Mouse (Mus musculus): ENCODE measurements around the gene Cacfd1. TPM values are rescaled to one million over a fixed set of nuclear protein-coding genes. Genes with fewer than 3 reads are reported as not detected.

The Cacfd1 gene
- 124 and 130 TPM in 2 replicates for polyA plus RNA-seq (2016; fragmentation: Nextera tagmentation; extraction: Ambion mirVana)

- WGBS, result 1% methylated on average over 43 of the region's 43 CpGs
- H3K9me3 ChIP-seq, result no peaks in the 10 kb centered on the region
- peak within 1 kb of the TSS; percentile 88 for H3K9ac ChIP-seq
- peaks cover 16% of the 10 kb centered on the region for H3K36me3 ChIP-seq
- ATAC-seq (ENCODE audit: low FRiP score, low read depth), result peak; percentile 95
- H3K27me3 ChIP-seq (replicated peaks), result no peaks in the 10 kb centered on the region
- peak within 1 kb of the TSS; percentile 72 for H3K27ac ChIP-seq
- peak within 1 kb of the TSS; percentile 76 for H3K4me3 ChIP-seq
- H3K4me1 ChIP-seq, result peaks cover 24% of the 10 kb centered on the region
- peak within 1 kb of the TSS; percentile 86 for H3K4me2 ChIP-seq (replicated peaks)
These were observed at the start of gene Cacfd1 for GRCm38 (mm10) chr2:27009714-27010244. TSS of gene Cacfd1 (plus strand) at chr2:27009926.

DNA sequence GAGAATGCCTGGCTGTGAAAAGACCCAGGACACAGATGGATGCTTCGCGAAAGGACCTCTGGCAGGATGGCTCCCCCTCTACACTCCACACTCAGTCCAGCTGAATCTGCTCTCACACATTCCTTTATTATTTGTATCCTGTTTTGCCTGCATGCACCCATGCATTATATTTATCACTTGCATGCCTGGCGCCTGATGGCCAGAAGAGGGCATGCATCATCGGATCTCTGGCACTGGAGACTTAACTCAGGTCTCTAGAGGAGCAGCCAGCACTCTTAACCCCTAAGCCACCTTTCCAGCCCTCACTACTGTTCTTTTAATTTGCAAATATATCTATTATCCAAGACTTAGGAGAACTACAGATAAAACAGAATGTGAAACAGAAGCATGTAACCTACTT, 49.0 kb upstream of the Cacfd1 start:
- H3K36me3 ChIP-seq, result peaks cover 54% of the 10 kb centered on the region
- 81% methylated on average over 4 of the region's 4 CpGs for WGBS

DNA sequence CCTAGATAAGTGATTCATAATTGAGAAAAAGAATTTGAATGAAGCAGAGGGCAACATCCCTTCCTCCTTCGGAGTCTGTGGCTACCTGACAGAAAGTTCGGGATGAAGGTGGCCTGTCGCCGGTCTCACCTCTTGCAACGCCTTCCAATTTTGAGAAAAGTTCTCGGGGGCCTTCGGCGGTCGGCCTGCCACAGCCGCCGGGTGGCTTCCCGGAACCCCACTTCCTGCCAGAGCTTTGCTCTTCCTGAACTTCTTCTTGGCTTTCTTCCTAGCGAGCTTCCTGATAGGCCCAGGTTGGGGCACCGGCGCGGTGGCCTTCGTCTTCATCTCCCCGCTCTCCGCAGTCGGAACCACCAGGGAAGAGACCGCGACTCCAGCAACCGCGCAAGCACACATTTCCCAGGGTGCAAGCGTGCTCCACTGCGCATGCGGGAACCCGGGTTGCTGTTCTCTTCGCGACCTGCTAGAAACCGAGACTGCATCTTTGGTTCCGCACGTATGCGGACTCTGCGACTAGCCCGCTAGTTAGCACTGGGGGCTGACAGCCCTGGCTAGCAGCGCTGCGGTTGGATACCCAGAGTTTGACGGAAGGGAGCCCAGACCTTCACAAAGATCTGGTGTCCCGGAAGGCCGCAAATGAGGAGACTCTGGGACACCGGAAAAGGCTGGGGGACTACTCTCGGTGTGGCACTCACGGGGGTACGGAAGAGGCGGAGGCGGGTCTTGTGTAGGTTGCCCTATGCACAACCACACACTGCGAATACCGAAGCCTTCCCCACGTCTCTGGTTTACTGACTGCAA, 45.6 kb upstream of the Cacfd1 start, which contains the start of gene Rexo4:
Gene Rexo4, minus strand, starts transcription at position 464 of the 801 bp plus-strand sequence.
- Histone ChIP-seq H3K9me3 (no peaks in the 10 kb centered on the region), H3K4me1 (peaks cover 23% of the 10 kb centered on the region), H3K36me3 (peaks cover 23% of the 10 kb centered on the region), H3K27ac (peak within 1 kb of the TSS; percentile 93), H3K4me3 (peak within 1 kb of the TSS; percentile 70), H3K27me3 (replicated peaks) (no peaks in the 10 kb centered on the region), H3K9ac (peak within 1 kb of the TSS; percentile 80), H3K4me2 (replicated peaks) (peak within 1 kb of the TSS; percentile 81)
- peak; percentile 96 for ATAC-seq (ENCODE audit: low FRiP score, low read depth)
- WGBS, result under 1% methylated on average over 50 of the region's 50 CpGs

More for the DNA sequence above, 49.0 kb upstream of the Cacfd1 start:
- no peak overlapping the region for H3K4me2 ChIP-seq (replicated peaks)
- no peak overlapping the region for H3K27ac ChIP-seq
- H3K9ac ChIP-seq, result no peak overlapping the region
- no peak for ATAC-seq (ENCODE audit: low FRiP score, low read depth)
- H3K9me3 ChIP-seq, result no peaks in the 10 kb centered on the region
- H3K4me1 ChIP-seq, result peaks cover 23% of the 10 kb centered on the region
- H3K4me3 ChIP-seq, result no peak overlapping the region
- H3K27me3 ChIP-seq (replicated peaks), result no peaks in the 10 kb centered on the region

GRCm38 (mm10) chr2:26964724-26965370, 44.9 kb upstream of the Cacfd1 start:
- Histone ChIP-seq H3K36me3 (peaks cover 20% of the 10 kb centered on the region), H3K4me1 (peaks cover 23% of the 10 kb centered on the region), H3K4me3 (peak overlapping the region; percentile 70), H3K9me3 (no peaks in the 10 kb centered on the region), H3K9ac (peak overlapping the region; percentile 80), H3K27ac (peak overlapping the region; percentile 93; the same call in 1 of the 2 replicates), H3K27me3 (replicated peaks) (no peaks in the 10 kb centered on the region), H3K4me2 (replicated peaks) (peak overlapping the region; percentile 81)
- 0 out of 2 replicates have a peak, but pooled peaks have one; percentile 3 for ATAC-seq (ENCODE audit: low FRiP score, low read depth)
- WGBS, result 15% methylated on average over 14 of the region's 14 CpGs

- no peak for ATAC-seq (ENCODE audit: low FRiP score, low read depth)
- H3K36me3 ChIP-seq, result peaks cover under 1% of the 10 kb centered on the region; the same call in 1 of the 2 replicates
- WGBS, result 89% methylated on average over 2 of the region's 2 CpGs
- H3K4me2 ChIP-seq (replicated peaks), result no peak overlapping the region
- H3K27ac ChIP-seq, result no peak overlapping the region
- no peak overlapping the region for H3K4me3 ChIP-seq
- peaks cover 15% of the 10 kb centered on the region for H3K4me1 ChIP-seq
- H3K9ac ChIP-seq, result no peak overlapping the region
- no peaks in the 10 kb centered on the region for H3K9me3 ChIP-seq
- H3K27me3 ChIP-seq (replicated peaks), result no peaks in the 10 kb centered on the region
These were observed 42.5 kb upstream of the Cacfd1 start for GRCm38 (mm10) chr2:26967262-26967661.

DNA sequence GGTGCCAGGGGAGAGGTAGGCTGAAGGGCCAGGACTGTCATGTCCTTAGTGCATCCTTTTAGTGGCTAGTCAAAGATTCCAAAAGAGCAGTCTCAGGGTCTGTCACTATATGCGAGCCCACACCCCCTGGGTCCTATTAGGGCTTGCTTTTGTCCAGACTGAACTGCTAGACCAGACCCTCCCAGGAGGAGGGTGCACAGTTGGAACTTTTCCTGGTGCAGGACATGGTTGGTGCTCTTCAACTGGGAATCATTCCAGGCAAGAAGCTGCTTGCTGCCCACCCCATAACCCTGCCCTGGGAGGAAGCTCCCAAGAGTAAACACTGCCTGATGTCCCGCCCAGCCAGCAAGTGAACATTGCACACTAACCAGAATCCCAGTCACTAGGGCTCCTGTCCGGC, 36.6 kb upstream of the Cacfd1 start, which contains the start of gene Adamts13:
Gene Adamts13, plus strand, starts transcription at position 301 of the 400 bp plus-strand sequence.
- WGBS, result 70% methylated on average over 3 of the region's 3 CpGs
- Histone ChIP-seq H3K9me3 (no peaks in the 10 kb centered on the region), H3K27me3 (replicated peaks) (no peaks in the 10 kb centered on the region), H3K4me1 (no peaks in the 10 kb centered on the region), H3K27ac (no peak within 1 kb of the TSS), H3K9ac (no peak within 1 kb of the TSS), H3K4me2 (replicated peaks) (no peak within 1 kb of the TSS), H3K36me3 (no peaks in the 10 kb centered on the region), H3K4me3 (no peak within 1 kb of the TSS)
- ATAC-seq (ENCODE audit: low FRiP score, low read depth), result no peak

DNA sequence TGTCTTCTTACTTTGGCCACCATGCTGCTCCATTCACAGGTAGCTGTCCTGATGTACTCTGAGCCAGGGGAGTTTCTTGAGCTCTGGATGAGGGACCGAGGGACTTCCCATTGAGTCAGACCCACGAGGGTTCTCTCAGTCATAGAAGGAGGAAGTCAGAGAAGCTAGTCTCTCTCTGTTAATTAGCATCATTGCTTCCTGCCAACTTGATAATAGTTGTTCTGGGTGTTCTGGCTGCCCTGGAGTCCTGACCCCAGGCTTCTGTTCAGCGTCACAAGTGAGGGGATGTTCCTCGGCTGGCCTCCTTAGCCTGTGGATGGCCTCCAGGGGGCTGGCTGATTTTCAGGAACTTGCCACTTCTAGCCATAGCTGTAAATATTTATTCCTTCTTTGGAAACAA, 35.8 kb upstream of the Cacfd1 start:
- no peak for ATAC-seq (ENCODE audit: low FRiP score, low read depth)
- Histone ChIP-seq H3K36me3 (no peaks in the 10 kb centered on the region), H3K27me3 (replicated peaks) (no peaks in the 10 kb centered on the region), H3K9ac (no peak overlapping the region), H3K4me1 (no peaks in the 10 kb centered on the region), H3K9me3 (no peaks in the 10 kb centered on the region), H3K4me3 (no peak overlapping the region), H3K4me2 (replicated peaks) (no peak overlapping the region), H3K27ac (no peak overlapping the region)
- 67% methylated on average over 4 of the region's 4 CpGs for WGBS

- WGBS, result 85% methylated on average over 1 of the region's 1 CpGs
- H3K9me3 ChIP-seq, result no peaks in the 10 kb centered on the region
- no peaks in the 10 kb centered on the region for H3K4me1 ChIP-seq
- no peaks in the 10 kb centered on the region for H3K36me3 ChIP-seq
- H3K9ac ChIP-seq, result no peak overlapping the region
- no peak overlapping the region for H3K4me3 ChIP-seq
- H3K4me2 ChIP-seq (replicated peaks), result no peak overlapping the region
- ATAC-seq (ENCODE audit: low FRiP score, low read depth), result no peak
- no peak overlapping the region for H3K27ac ChIP-seq
- no peaks in the 10 kb centered on the region; the same call in 1 of the 2 replicates for H3K27me3 ChIP-seq (replicated peaks)
These were observed 29.4 kb upstream of the Cacfd1 start for GRCm38 (mm10) chr2:26980361-26980760.

DNA sequence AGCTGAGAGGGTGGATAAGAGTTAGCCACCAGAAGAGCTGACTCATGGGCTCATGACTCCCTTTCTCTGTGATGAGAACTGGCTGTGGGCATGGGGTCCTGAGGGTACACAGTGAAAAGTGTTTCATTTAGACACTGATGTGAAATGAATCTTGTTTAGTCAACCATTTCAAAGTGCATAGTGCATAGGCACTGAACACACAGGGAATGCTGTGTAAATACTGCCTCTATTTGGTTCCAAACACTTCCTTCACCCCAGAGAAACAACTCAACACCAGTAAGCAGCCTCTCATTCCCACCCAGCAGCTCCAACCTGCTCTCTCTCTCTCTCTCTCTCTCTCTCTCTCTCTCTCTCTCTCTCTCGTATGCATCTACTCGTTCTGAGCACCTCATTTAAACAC, 25.5 kb upstream of the Cacfd1 start:
- Histone ChIP-seq H3K9me3 (no peaks in the 10 kb centered on the region), H3K27ac (no peak overlapping the region), H3K27me3 (replicated peaks) (no peaks in the 10 kb centered on the region; the same call in 1 of the 2 replicates), H3K4me1 (no peaks in the 10 kb centered on the region), H3K4me2 (replicated peaks) (no peak overlapping the region), H3K36me3 (no peaks in the 10 kb centered on the region), H3K9ac (no peak overlapping the region), H3K4me3 (no peak overlapping the region)
- no peak for ATAC-seq (ENCODE audit: low FRiP score, low read depth)
- 72% methylated on average over 2 of the region's 2 CpGs for WGBS

DNA sequence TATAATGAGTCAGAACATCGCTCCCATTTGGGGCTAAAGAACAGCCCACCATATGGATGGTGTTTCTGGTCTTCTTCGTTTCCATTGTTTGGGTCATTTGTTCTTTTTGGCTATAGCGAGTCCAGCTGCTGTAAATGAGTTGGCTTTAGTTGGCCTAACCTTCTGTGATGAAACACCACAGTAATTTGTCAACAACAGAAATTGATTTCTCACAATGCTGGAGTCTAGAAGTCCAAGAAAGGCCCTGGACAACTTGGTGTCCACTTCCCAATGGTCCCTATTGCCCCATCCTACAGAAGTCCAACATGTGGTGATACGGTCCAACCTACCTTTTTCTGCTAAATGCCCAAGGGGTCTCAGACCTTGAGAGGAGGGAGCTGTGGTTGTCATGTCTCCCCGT, 25.1 kb upstream of the Cacfd1 start:
- no peaks in the 10 kb centered on the region; the same call in 1 of the 2 replicates for H3K27me3 ChIP-seq (replicated peaks)
- no peak overlapping the region for H3K9ac ChIP-seq
- no peaks in the 10 kb centered on the region for H3K4me1 ChIP-seq
- no peaks in the 10 kb centered on the region for H3K36me3 ChIP-seq
- WGBS, result 90% methylated on average over 5 of the region's 5 CpGs
- H3K4me3 ChIP-seq, result no peak overlapping the region
- H3K9me3 ChIP-seq, result no peaks in the 10 kb centered on the region
- no peak overlapping the region for H3K27ac ChIP-seq
- no peak overlapping the region for H3K4me2 ChIP-seq (replicated peaks)
- no peak for ATAC-seq (ENCODE audit: low FRiP score, low read depth)

DNA sequence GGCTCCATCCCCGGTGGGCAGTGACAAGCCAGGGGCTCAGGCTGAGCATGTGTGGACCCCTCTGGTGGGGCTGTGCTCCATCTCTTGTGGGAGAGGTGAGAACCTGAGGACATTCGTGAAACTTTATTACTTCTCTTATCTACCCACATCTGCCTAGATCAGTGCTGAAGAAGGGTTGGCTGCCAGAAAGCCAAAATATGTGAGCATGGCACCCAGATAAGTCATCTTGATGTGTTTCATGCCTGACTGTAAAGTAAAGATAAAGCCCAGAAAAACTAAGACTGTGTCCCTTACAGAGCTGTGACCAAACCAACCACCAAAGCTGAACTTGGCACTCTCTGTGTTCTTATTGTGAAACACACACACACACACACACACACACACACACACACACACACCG, 15.8 kb upstream of the Cacfd1 start:
- 83% methylated on average over 3 of the region's 3 CpGs for WGBS
- H3K27me3 ChIP-seq (replicated peaks), result no peaks in the 10 kb centered on the region
- no peak overlapping the region for H3K27ac ChIP-seq
- H3K4me1 ChIP-seq, result no peaks in the 10 kb centered on the region
- H3K4me3 ChIP-seq, result no peak overlapping the region
- H3K36me3 ChIP-seq, result no peaks in the 10 kb centered on the region
- H3K4me2 ChIP-seq (replicated peaks), result no peak overlapping the region
- ATAC-seq (ENCODE audit: low FRiP score, low read depth), result no peak
- H3K9me3 ChIP-seq, result no peaks in the 10 kb centered on the region
- no peak overlapping the region for H3K9ac ChIP-seq

- H3K36me3 ChIP-seq, result no peaks in the 10 kb centered on the region
- no peak overlapping the region for H3K4me2 ChIP-seq (replicated peaks)
- H3K27ac ChIP-seq, result no peak overlapping the region
- no peak overlapping the region for H3K4me3 ChIP-seq
- H3K27me3 ChIP-seq (replicated peaks), result no peaks in the 10 kb centered on the region
- H3K4me1 ChIP-seq, result no peaks in the 10 kb centered on the region
- no peak overlapping the region for H3K9ac ChIP-seq
- WGBS, result 82% methylated on average over 1 of the region's 1 CpGs
- H3K9me3 ChIP-seq, result no peaks in the 10 kb centered on the region
- no peak for ATAC-seq (ENCODE audit: low FRiP score, low read depth)
These were observed 12.2 kb upstream of the Cacfd1 start for GRCm38 (mm10) chr2:26997498-26997897.

All from neural tube, embryonic 12.5 days (tissue).